Comparison of ENCODE assay signal across 8 mouse cellular contexts in genomic region chr8:84846094-84846721, GRCm38 (mm10). TPM values are rescaled to one million over a fixed set of nuclear protein-coding genes. Genes with fewer than 3 reads are reported as not detected.
DNase-seq lines count a peak whose midpoint lies in the region; ATAC-seq and TF ChIP-seq lines count a peak whose summit lies in the region.

No protein-coding gene starts in this region.

- H3K36me3 ChIP-seq in lung, embryonic 16.5 days (ENCODE audit: control insufficient read depth, insufficient read depth, low read length) = peaks cover 39% of the 10 kb centered on the region
- peaks cover 39% of the 10 kb centered on the region for H3K36me3 ChIP-seq in heart, embryonic 15.5 days
- peaks cover 41% of the 10 kb centered on the region for H3K36me3 ChIP-seq in liver, postnatal 0 days (replicated peaks; ENCODE audit: insufficient read depth, low read length)

- H3K4me1 ChIP-seq in lung, embryonic 16.5 days (replicated peaks; ENCODE audit: control insufficient read depth, insufficient read depth, low read length) = peaks cover 29% of the 10 kb centered on the region
- H3K4me1 ChIP-seq in heart, embryonic 15.5 days (replicated peaks) = peaks cover 35% of the 10 kb centered on the region
- peaks cover 31% of the 10 kb centered on the region for H3K4me1 ChIP-seq in liver, postnatal 0 days (ENCODE audit: insufficient read depth)

- no peak for TF ChIP-seq EP300 in liver, postnatal 0 days (IDR thresholded peaks at IDR 0.05; ENCODE audit: low read depth)

- peak overlapping the region; percentile 99 for H3K4me3 ChIP-seq in lung, embryonic 16.5 days (ENCODE audit: low read length)
- peak overlapping the region; percentile 79 for H3K4me3 ChIP-seq in heart, embryonic 15.5 days
- peak overlapping the region; percentile 71 for H3K4me3 ChIP-seq in liver, postnatal 0 days (ENCODE audit: low read depth, low read length)

- peak; percentile 20 for ATAC-seq in lung, embryonic 16.5 days (ENCODE audit: low read depth)
- ATAC-seq in heart, embryonic 15.5 days (replicated peaks; ENCODE audit: insufficient number of reproducible peaks, insufficient read depth, low FRiP score, low read depth) = peak; percentile 1; the same call in 1 of the 2 replicates
- ATAC-seq in liver, postnatal 0 days = peak; percentile 30

- WGBS in lung, embryonic 16.5 days = under 1% methylated on average over 30 of the region's 30 CpGs
- under 1% methylated on average over 30 of the region's 30 CpGs for WGBS in heart, embryonic 15.5 days
- under 1% methylated on average over 30 of the region's 30 CpGs for WGBS in liver, postnatal 0 days (ENCODE audit: insufficient replicate concordance)

- DNase-seq in cerebellum, adult 11-12 months = peak; percentile 76
- no peak for DNase-seq in cerebellum, postnatal 25 days
- DNase-seq in lung, postnatal 36 days = no peak
- no peak for DNase-seq in liver, postnatal 0 days
- no peak for DNase-seq in retina, embryonic 14.5 days (ENCODE audit: low spot score)
- DNase-seq in adrenal gland, postnatal 25 days = no peak

- H3K4me2 ChIP-seq in lung, embryonic 16.5 days (ENCODE audit: low read depth, low read length) = peak overlapping the region; percentile 79
- peak overlapping the region; percentile 82 for H3K4me2 ChIP-seq in heart, embryonic 15.5 days
- peak overlapping the region; percentile 88 for H3K4me2 ChIP-seq in liver, postnatal 0 days (ENCODE audit: low read depth, low read length)

- TF ChIP-seq CTCF in liver, postnatal 0 days (IDR thresholded peaks at IDR 0.05; ENCODE audit: low read depth) = no peak

- H3K27me3 ChIP-seq in lung, embryonic 16.5 days (ENCODE audit: control insufficient read depth, insufficient read depth, low read depth, low read length) = no peaks in the 10 kb centered on the region
- H3K27me3 ChIP-seq in heart, embryonic 15.5 days = no peaks in the 10 kb centered on the region
- no peaks in the 10 kb centered on the region for H3K27me3 ChIP-seq in liver, postnatal 0 days (ENCODE audit: insufficient read depth, low read length)

- H3K9me3 ChIP-seq in lung, embryonic 16.5 days (ENCODE audit: control insufficient read depth, low read length) = no peaks in the 10 kb centered on the region
- H3K9me3 ChIP-seq in heart, embryonic 15.5 days (replicated peaks) = no peaks in the 10 kb centered on the region
- H3K9me3 ChIP-seq in liver, postnatal 0 days (ENCODE audit: low read length) = no peaks in the 10 kb centered on the region

- peak overlapping the region; percentile 98 for H3K9ac ChIP-seq in lung, embryonic 16.5 days (ENCODE audit: low read length)
- peak overlapping the region; percentile 91 for H3K9ac ChIP-seq in heart, embryonic 15.5 days
- H3K9ac ChIP-seq in liver, postnatal 0 days (replicated peaks) = peak overlapping the region; percentile 80

- H3K27ac ChIP-seq in lung, embryonic 16.5 days (ENCODE audit: low read length) = peak overlapping the region; percentile 88
- H3K27ac ChIP-seq in heart, embryonic 15.5 days = peak overlapping the region; percentile 86
- H3K27ac ChIP-seq in liver, postnatal 0 days (ENCODE audit: low read depth) = peak overlapping the region; percentile 85

RNA-seq across cellular contexts. Expression of gene Calr, which starts 0.5 kb away (rescaled TPM):
- 980 and 996 TPM in 2 replicates for polyA plus RNA-seq in lung, embryonic 16.5 days (2015; fragmentation: Nextera tagmentation; extraction: Ambion mirVana)
- 525 and 658 TPM in 2 replicates for polyA plus RNA-seq in heart, embryonic 15.5 days (2015; fragmentation: Nextera tagmentation; extraction: Ambion mirVana)
- 331 and 375 TPM in 2 replicates for polyA plus RNA-seq in liver, postnatal 0 days (2015; fragmentation: Nextera tagmentation; extraction: Ambion mirVana)
- total RNA-seq in adrenal gland, postnatal 25 days (2021) = 489 and 566 TPM in 2 replicates

RNA-seq across cellular contexts. Expression of gene Rad23a, which starts 5.7 kb away (rescaled TPM):
- polyA plus RNA-seq in lung, embryonic 16.5 days (2015; fragmentation: Nextera tagmentation; extraction: Ambion mirVana) = 110 and 120 TPM in 2 replicates
- polyA plus RNA-seq in heart, embryonic 15.5 days (2015; fragmentation: Nextera tagmentation; extraction: Ambion mirVana) = 107 and 123 TPM in 2 replicates
- 154 and 164 TPM in 2 replicates for polyA plus RNA-seq in liver, postnatal 0 days (2015; fragmentation: Nextera tagmentation; extraction: Ambion mirVana)
- total RNA-seq in adrenal gland, postnatal 25 days (2021) = 116 and 120 TPM in 2 replicates

RNA-seq across cellular contexts. Expression of gene Farsa, which starts 10.6 kb away (rescaled TPM):
- polyA plus RNA-seq in lung, embryonic 16.5 days (2015; fragmentation: Nextera tagmentation; extraction: Ambion mirVana) = 90.1 and 93.3 TPM in 2 replicates
- 44.5 and 62.5 TPM in 2 replicates for polyA plus RNA-seq in heart, embryonic 15.5 days (2015; fragmentation: Nextera tagmentation; extraction: Ambion mirVana)
- 30.3 and 33.6 TPM in 2 replicates for polyA plus RNA-seq in liver, postnatal 0 days (2015; fragmentation: Nextera tagmentation; extraction: Ambion mirVana)
- 62.3 and 67.2 TPM in 2 replicates for total RNA-seq in adrenal gland, postnatal 25 days (2021)

RNA-seq across cellular contexts. Expression of gene Gadd45gip1, which starts 14.9 kb away (rescaled TPM):
- polyA plus RNA-seq in lung, embryonic 16.5 days (2015; fragmentation: Nextera tagmentation; extraction: Ambion mirVana) = 38.6 and 43.0 TPM in 2 replicates
- polyA plus RNA-seq in heart, embryonic 15.5 days (2015; fragmentation: Nextera tagmentation; extraction: Ambion mirVana) = 45.3 and 46.5 TPM in 2 replicates
- polyA plus RNA-seq in liver, postnatal 0 days (2015; fragmentation: Nextera tagmentation; extraction: Ambion mirVana) = 31.9 and 34.9 TPM in 2 replicates
- total RNA-seq in adrenal gland, postnatal 25 days (2021) = 55.1 and 59.9 TPM in 2 replicates

RNA-seq across cellular contexts. Expression of gene Dand5, which starts 23.6 kb away (rescaled TPM):
- 6.3 and 6.5 TPM in 2 replicates for polyA plus RNA-seq in lung, embryonic 16.5 days (2015; fragmentation: Nextera tagmentation; extraction: Ambion mirVana)
- 5.8 and 6.4 TPM in 2 replicates for polyA plus RNA-seq in heart, embryonic 15.5 days (2015; fragmentation: Nextera tagmentation; extraction: Ambion mirVana)
- 2.4 and 2.5 TPM in 2 replicates for polyA plus RNA-seq in liver, postnatal 0 days (2015; fragmentation: Nextera tagmentation; extraction: Ambion mirVana)
- 11.2 and 11.6 TPM in 2 replicates for total RNA-seq in adrenal gland, postnatal 25 days (2021)
